Mouse (Mus musculus) myocyte (in vitro differentiated cells): Measurements from ENCODE around the gene Klk1b5.

Experiments
- E2F4 ChIP-seq: IDR thresholded peaks from one replicate; pipeline ENCODE4 v1.6.1; 2011; ENCODE audit warnings: mild to moderate bottlenecking, control low read depth, moderate library complexity; ENCODE audit not compliant: insufficient read depth
- MYOG ChIP-seq, 3 experiments: IDR thresholded peaks; one replicate each; pipeline ENCODE4 v1.6.1; 2011; ENCODE audit warnings: control low read depth in 2 of 3, low read depth in 2 of 3, mild to moderate bottlenecking in 2 of 3; ENCODE audit not compliant: insufficient read length in 2 of 3, control insufficient read depth in 1 of 3, insufficient read depth in 1 of 3
- POLR2A ChIP-seq: IDR thresholded peaks from one replicate; pipeline ENCODE4 v1.6.1; 2011; ENCODE audit warnings: low read depth, mild to moderate bottlenecking, control low read depth, moderate library complexity; ENCODE audit not compliant: insufficient read length
- POLR2AphosphoS2 ChIP-seq: IDR thresholded peaks from one replicate; pipeline ENCODE4 v1.6.1; 2011; ENCODE audit warnings: low read depth, control low read depth; ENCODE audit not compliant: insufficient read length
- REST ChIP-seq: IDR thresholded peaks from one replicate; pipeline ENCODE4 v1.6.1; 2011; ENCODE audit warnings: mild to moderate bottlenecking, control low read depth, moderate library complexity; ENCODE audit not compliant: insufficient read depth, insufficient read length
- SRF ChIP-seq: IDR thresholded peaks from one replicate; pipeline ENCODE4 v1.6.1; 2011; ENCODE audit warnings: low read depth; ENCODE audit not compliant: control insufficient read depth, insufficient read length
- TCF12 ChIP-seq: IDR thresholded peaks from one replicate; pipeline ENCODE4 v1.6.1; 2011; ENCODE audit warnings: mild to moderate bottlenecking, control low read depth; ENCODE audit not compliant: poor library complexity, insufficient read depth, severe bottlenecking
- USF1 ChIP-seq: IDR thresholded peaks from one replicate; pipeline ENCODE4 v1.6.1; 2011; ENCODE audit warnings: low read depth, mild to moderate bottlenecking, control low read depth, moderate library complexity

DNA sequence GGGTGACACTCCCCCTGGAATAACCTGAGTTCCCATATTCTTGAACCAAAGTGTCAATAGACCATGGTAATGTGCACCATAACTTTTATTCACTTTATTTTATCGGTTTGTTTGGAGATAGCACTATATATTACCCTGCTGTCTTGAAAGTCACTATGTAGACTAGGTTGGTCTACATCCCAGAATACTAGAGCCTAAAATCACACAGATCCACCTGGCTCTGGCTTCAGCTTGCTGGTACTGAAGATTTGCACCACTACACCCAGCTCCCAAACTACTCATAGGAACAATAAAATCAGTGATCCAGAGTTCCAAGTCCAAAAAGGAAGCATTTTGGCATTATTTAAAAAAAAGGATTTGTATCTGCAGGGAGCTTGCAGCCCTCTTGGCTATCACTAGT, at the start of gene Klk1b5:
- TF ChIP-seq POLR2AphosphoS2 (no peak), SRF (no peak), MYOG (IDR thresholded peaks at IDR 0.05; ENCODE audit: control insufficient read depth in 1 of 3, insufficient read depth in 1 of 3, insufficient read length in 2 of 3, low read depth in 2 of 3) (no peak), POLR2A (no peak), E2F4 (no peak), REST (no peak), USF1 (no peak), TCF12 (no peak)
